Mouse (Mus musculus) stomach, embryonic 14.5 days (tissue): ENCODE results near the gene Sstr4. TPM values are rescaled to one million over a fixed set of nuclear protein-coding genes. Genes with fewer than 3 reads are reported as not detected.

Source experiments
- ATAC-seq: fragments of 200-750 bp; cut with Nextera tagmentation; 2 replicates; pipeline ENCODE4 v1.8.0; 2017; ENCODE audit warnings: low read depth, moderate TSS enrichment; ENCODE audit not compliant: insufficient number of reproducible peaks, insufficient read depth, low FRiP score
- H3K27ac ChIP-seq: fragments of 300-500 bp; sonication (generic); 2 replicates; pipeline ENCODE4 v1.5.1; 2014; ENCODE audit warnings: mild to moderate bottlenecking, low read length, moderate library complexity, mixed read lengths
- H3K27me3 ChIP-seq: fragments of 300-500 bp; sonication (generic); 2 replicates; pipeline ENCODE4 v1.6.1; 2014; ENCODE audit warnings: low read length, control low read depth, mixed read lengths; ENCODE audit not compliant: control insufficient read depth, insufficient read depth
- H3K36me3 ChIP-seq: fragments of 300-500 bp; sonication (generic); 2 replicates; pipeline ENCODE4 v1.6.1; 2014; ENCODE audit warnings: mild to moderate bottlenecking, control low read depth, low read length, moderate library complexity, mixed read lengths; ENCODE audit not compliant: control insufficient read depth, insufficient read depth
- H3K4me1 ChIP-seq: fragments of 300-500 bp; sonication (generic); 2 replicates; pipeline ENCODE4 v1.6.1; 2014; ENCODE audit warnings: low read length, control low read depth, mixed read lengths; ENCODE audit not compliant: control insufficient read depth, insufficient read depth
- H3K4me2 ChIP-seq: fragments of 300-500 bp; sonication (generic); replicated peaks from 2 replicates; pipeline ENCODE4 v1.6.1; 2014; ENCODE audit warnings: low read depth, low read length, control low read depth
- H3K4me3 ChIP-seq: fragments of 300-500 bp; sonication (generic); 2 replicates; pipeline ENCODE4 v1.5.1; 2014; ENCODE audit warnings: low read depth, low read length, control low read depth
- H3K9ac ChIP-seq: fragments of 300-500 bp; sonication (generic); replicated peaks from 2 replicates; pipeline ENCODE4 v1.6.1; 2014; ENCODE audit warnings: low read depth, mild to moderate bottlenecking, control low read depth, low read length, moderate library complexity, mixed read lengths
- H3K9me3 ChIP-seq: fragments of 300-500 bp; sonication (generic); 2 replicates; pipeline ENCODE4 v1.6.1; 2016; ENCODE audit warnings: low read depth, low read length, control low read depth; ENCODE audit not compliant: control insufficient read depth
- whole genome bisulfite sequencing: fragments of 180-500 bp; shearing (Covaris S2); extraction: QIAGEN DNeasy Blood & Tissue Kit; methylation state at CpG from one replicate; pipeline ENCODE4 v1.1.7; 2014; 5-methylcytosine and 5-hydroxymethylcytosine counted together
- polyA plus RNA-seq: library from polyadenylated mRNA; unstranded; fragments of >200 nt; fragmentation: Nextera tagmentation; extraction: Ambion mirVana; gene quantifications from 2 replicates; pipeline ENCODE4 v1.2.1, GENCODE M21; 2014

Sstr4 gene
- polyA plus RNA-seq, 1 experiment from 2014 or later = 4.0 TPM

GRCm38 (mm10) chr2:148409821-148410220, 14.7 kb downstream of the Sstr4 start:
- ATAC-seq = no peak
- 81% methylated on average over 1 of the region's 1 CpGs for WGBS
- Histone ChIP-seq H3K4me3 (no peak overlapping the region), H3K27ac (no peak overlapping the region), H3K9ac (no peak overlapping the region), H3K27me3 (0 out of 2 replicates have a peak, but pooled peaks cover 5% of the 10 kb centered on the region), H3K4me2 (no peak overlapping the region), H3K9me3 (no peaks in the 10 kb centered on the region), H3K4me1 (peaks cover 5% of the 10 kb centered on the region; the same call in 1 of the 2 replicates), H3K36me3 (no peaks in the 10 kb centered on the region)

DNA sequence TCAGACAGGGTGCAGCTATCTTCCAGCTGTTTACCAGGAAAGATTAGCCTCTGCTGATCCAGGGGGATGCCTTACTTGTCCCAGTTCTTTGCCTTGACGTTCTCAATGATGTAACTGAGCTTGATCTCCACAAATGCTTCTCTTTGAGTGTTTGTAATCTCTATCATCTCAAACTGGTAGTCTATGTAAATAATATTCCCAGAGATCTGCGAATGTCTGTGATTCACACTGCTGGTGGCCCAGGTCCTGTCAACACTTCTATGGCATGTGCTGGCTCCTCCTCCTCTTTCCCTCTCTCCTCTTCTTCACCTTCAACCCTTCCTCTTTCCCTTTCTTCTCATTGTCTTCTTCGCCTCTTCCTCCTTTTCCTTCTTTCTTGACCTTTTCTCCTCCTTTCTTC, 24.0 kb downstream of the Sstr4 start:
- Histone ChIP-seq H3K4me1 (peaks cover 15% of the 10 kb centered on the region; the same call in 1 of the 2 replicates), H3K4me3 (no peak overlapping the region), H3K9me3 (no peaks in the 10 kb centered on the region), H3K4me2 (no peak overlapping the region), H3K27me3 (no peaks in the 10 kb centered on the region), H3K9ac (no peak overlapping the region), H3K36me3 (no peaks in the 10 kb centered on the region), H3K27ac (0 out of 2 replicates have a peak overlapping the region, but pooled peaks have one; percentile 27)
- 50% methylated on average over 3 of the region's 3 CpGs for WGBS
- ATAC-seq = no peak

DNA sequence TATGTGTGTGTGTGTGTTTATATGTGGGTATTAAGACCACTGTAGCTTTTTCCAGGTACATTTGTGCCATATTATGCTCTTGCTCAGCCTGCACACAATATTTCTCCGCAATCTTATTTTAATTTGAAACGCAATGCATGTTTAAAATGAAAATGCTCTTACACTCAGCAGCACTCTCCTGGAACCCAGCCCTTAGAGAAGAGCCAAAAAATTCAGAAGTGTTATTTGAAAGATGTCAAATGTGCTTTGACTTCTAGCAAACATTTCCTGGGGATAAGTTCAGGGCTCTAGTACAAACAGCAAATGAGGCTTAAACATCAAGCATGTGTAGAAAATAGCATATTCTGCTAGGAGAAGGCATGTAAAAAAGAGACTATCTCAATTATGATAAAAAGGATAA, 24.6 kb downstream of the Sstr4 start:
- Histone ChIP-seq H3K36me3 (no peaks in the 10 kb centered on the region), H3K9ac (no peak overlapping the region), H3K4me3 (no peak overlapping the region), H3K27me3 (no peaks in the 10 kb centered on the region), H3K27ac (no peak overlapping the region), H3K4me2 (no peak overlapping the region), H3K9me3 (no peaks in the 10 kb centered on the region), H3K4me1 (peaks cover 15% of the 10 kb centered on the region; the same call in 1 of the 2 replicates)
- no peak for ATAC-seq
- WGBS = 47% methylated on average over 2 of the region's 2 CpGs

DNA sequence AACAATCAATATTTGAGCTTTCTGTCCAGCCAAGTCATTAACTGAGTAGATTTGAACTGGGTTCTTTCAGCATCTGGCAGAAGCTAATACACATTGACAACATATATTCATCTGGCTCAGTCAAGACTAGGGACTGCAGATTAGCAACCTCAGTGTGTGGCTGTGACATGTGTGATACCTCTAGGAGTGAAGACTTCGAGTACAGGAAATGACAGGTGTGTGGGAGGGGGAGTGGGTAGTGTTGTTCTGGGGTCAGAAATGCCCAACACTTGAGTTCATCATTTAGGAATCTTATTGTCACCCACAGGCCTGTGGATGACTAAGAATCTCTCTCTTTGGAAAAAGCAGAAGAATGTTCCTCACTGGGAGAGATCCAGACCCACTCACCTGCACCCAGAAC, 26.0 kb downstream of the Sstr4 start:
- no peak overlapping the region for H3K4me3 ChIP-seq
- no peak overlapping the region for H3K4me2 ChIP-seq
- no peak overlapping the region for H3K27ac ChIP-seq
- 39% methylated on average over 1 of the region's 1 CpGs for WGBS
- no peaks in the 10 kb centered on the region for H3K36me3 ChIP-seq
- ATAC-seq = 0 out of 2 replicates have a peak, but pooled peaks have one; percentile 10
- no peak overlapping the region for H3K9ac ChIP-seq
- H3K4me1 ChIP-seq = peaks cover 15% of the 10 kb centered on the region; the same call in 1 of the 2 replicates
- H3K27me3 ChIP-seq = no peaks in the 10 kb centered on the region
- no peaks in the 10 kb centered on the region for H3K9me3 ChIP-seq

- Histone ChIP-seq H3K9me3 (no peaks in the 10 kb centered on the region), H3K4me2 (no peak overlapping the region), H3K9ac (no peak overlapping the region), H3K4me3 (no peak overlapping the region), H3K36me3 (no peaks in the 10 kb centered on the region), H3K27ac (no peak overlapping the region), H3K27me3 (no peaks in the 10 kb centered on the region), H3K4me1 (peaks cover 15% of the 10 kb centered on the region; the same call in 1 of the 2 replicates)
- ATAC-seq = no peak
- WGBS = 54% methylated on average over 1 of the region's 1 CpGs
Observed at GRCm38 (mm10) chr2:148421706-148422105, 26.6 kb downstream of the Sstr4 start.

DNA sequence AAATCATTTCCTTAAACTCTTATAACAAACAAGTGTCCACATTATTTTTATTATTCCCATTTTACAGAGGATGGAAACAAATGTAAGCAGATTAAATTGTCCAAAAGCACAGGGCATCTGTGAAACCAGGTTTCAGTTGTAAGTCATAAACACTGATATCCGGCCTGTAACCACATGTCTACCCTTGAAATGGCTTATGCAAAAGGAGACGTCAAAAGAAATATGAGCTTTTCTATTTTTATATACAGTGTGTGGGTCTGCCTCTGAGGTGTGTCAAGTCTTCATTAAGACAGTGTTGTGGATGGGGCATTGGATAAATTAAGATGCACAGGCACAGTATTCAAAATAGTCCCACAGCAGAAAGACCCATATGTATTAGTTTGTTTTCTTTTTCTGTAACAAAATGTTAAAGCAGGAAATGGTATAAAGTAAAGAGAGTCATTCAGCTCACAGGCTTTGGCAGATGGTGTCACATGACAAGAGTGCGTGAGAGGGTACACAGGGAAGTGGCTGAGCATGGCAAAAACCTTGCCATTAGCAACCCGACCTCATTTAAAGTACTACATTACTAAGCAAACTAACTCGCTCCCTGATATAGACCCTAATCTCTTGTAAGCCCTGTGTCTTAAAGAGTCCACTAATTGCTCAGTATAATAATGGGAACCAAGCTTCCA, 30.7 kb downstream of the Sstr4 start:
- no peaks in the 10 kb centered on the region for H3K36me3 ChIP-seq
- H3K4me1 ChIP-seq = peaks cover 5% of the 10 kb centered on the region; the same call in 1 of the 2 replicates
- H3K9me3 ChIP-seq = no peaks in the 10 kb centered on the region
- no peak overlapping the region for H3K4me2 ChIP-seq
- H3K9ac ChIP-seq = no peak overlapping the region
- H3K27me3 ChIP-seq = no peaks in the 10 kb centered on the region
- no peak overlapping the region for H3K27ac ChIP-seq
- no peak for ATAC-seq
- H3K4me3 ChIP-seq = no peak overlapping the region
- 72% methylated on average over 5 of the region's 5 CpGs for WGBS

- Histone ChIP-seq H3K36me3 (no peaks in the 10 kb centered on the region), H3K4me2 (no peak overlapping the region), H3K9me3 (no peaks in the 10 kb centered on the region), H3K27me3 (no peaks in the 10 kb centered on the region), H3K27ac (no peak overlapping the region), H3K4me1 (no peaks in the 10 kb centered on the region), H3K4me3 (no peak overlapping the region), H3K9ac (no peak overlapping the region)
- no peak for ATAC-seq
- WGBS = 84% methylated on average over 3 of the region's 3 CpGs
Observed at GRCm38 (mm10) chr2:148427553-148427952, 32.4 kb downstream of the Sstr4 start.

- no peaks in the 10 kb centered on the region for H3K4me1 ChIP-seq
- H3K36me3 ChIP-seq = no peaks in the 10 kb centered on the region
- no peak overlapping the region for H3K9ac ChIP-seq
- H3K27ac ChIP-seq = no peak overlapping the region
- 79% methylated on average over 3 of the region's 3 CpGs for WGBS
- no peaks in the 10 kb centered on the region for H3K27me3 ChIP-seq
- no peak for ATAC-seq
- no peak overlapping the region for H3K4me3 ChIP-seq
- H3K9me3 ChIP-seq = no peaks in the 10 kb centered on the region
- no peak overlapping the region for H3K4me2 ChIP-seq
Observed at GRCm38 (mm10) chr2:148428523-148428922, 33.4 kb downstream of the Sstr4 start.
